Mouse (Mus musculus): ENCODE results near the gene Mlycd.

Gene Mlycd

DNA sequence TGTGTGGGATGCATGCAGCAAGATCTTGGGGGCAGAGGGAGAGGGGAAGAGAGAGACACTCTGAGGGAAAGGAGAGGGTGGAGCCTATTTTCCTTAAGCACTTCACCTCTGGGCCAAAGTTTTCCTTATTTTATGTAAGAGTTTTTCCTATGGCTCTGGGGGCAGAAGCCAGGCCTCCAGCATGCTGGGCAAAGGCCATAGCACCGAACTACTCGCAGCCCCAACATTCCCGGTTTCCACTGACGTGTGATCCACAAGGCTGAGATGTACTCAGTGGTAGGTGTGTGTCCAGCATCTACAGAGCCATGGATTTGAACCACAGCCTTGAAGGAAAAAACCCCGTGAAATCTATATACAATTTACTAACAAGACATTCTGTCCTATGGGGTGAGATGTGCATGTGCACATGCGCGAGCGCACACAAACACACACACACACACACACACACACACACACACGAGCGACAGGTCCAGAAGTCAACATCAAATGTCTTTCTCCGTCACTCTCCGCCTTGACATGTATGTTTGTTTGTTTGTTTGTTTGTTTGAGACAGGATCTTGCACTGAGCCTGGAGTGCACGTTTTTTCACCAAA is 39.0 kb downstream of the Mlycd start, which contains the start of gene Osgin1:
Osgin1 (plus strand) TSS at position 543 of the 593 bp plus-strand sequence.
- no peak for DNase-seq (ENCODE audit: low spot score in 2 of 2)

DNA sequence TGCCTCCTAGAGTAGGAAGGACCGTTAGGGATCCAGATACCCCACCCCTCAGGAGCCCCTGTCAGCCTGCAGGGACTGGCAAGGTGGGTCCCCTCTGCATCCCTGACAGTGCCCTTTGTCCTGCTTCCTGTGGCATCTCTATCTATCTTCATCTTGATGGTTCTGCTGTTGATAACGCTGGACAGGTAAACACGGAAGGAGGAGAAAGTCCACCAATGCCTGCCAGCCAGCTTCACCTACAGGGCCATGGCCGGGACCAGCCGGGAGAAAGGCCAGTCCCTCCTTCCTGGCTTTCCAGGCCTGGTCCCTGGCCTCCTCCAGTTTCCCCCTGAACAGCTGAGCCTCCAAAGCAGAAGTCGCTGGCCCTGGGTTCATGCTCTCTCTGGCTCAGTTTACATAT is 39.9 kb downstream of the Mlycd start:
- DNase-seq (ENCODE audit: low spot score in 2 of 2), result no peak

DNA sequence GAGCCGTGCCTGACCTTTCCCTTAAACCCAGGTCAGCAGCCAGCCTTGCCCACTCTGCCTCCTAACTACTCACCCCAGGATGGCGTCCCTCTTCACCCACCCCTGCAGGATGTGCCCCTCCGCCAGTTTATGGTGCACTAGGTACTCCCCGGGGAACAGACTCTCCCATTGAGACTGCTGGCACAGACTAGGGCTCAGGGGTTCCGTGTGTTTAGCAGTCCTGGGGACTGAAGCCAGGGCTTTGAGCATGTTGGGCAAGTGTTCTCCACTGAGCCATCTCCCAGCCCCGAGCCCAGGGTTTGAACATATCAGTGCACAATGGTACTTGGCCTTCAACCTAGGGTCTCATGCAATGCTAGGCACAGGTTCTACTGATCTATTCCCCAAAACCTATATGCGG is 40.8 kb downstream of the Mlycd start:
- no peak for DNase-seq (ENCODE audit: low spot score in 2 of 2)

DNA sequence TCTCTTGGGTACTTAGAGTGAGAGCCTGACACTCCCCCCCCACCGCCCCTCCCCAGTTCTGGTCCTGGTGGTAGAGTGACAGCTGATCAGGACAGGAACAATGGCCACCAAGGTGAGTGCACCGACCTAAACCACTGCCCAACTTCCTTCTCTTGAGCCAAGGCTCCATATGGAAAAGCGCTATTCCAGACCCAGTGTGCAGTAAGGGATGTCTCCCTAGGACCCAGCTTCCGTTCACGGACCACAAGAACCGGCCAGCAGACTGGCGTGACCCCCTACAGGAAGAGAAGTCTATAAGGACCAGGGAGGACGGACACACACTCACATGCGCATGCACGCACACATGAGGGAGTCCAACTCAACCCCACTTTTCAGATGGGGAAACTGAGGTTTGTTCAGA is 41.7 kb downstream of the Mlycd start:
- DNase-seq (ENCODE audit: low spot score in 2 of 2), result no peak

DNA sequence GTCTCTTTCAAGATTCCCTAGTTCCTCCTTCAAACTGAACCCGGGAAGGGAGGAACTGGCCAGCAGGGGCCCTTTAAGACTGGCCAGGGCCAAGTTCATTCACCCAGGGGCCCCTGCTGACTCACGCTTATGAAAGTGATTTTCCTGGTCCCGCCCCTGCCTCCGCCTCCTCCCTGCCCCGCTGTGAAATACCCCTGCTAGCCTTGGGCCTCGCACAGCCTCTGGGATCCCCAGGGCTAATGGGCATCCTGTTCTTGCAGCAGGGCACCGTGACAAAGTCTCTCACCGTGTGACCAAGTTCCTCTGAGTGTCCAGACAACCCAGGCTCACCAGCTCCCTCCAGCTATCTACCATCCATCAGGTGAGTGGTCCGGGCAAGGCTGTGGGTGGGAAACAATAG is 42.3 kb downstream of the Mlycd start:
- DNase-seq (ENCODE audit: low spot score in 2 of 2), result no peak

DNA sequence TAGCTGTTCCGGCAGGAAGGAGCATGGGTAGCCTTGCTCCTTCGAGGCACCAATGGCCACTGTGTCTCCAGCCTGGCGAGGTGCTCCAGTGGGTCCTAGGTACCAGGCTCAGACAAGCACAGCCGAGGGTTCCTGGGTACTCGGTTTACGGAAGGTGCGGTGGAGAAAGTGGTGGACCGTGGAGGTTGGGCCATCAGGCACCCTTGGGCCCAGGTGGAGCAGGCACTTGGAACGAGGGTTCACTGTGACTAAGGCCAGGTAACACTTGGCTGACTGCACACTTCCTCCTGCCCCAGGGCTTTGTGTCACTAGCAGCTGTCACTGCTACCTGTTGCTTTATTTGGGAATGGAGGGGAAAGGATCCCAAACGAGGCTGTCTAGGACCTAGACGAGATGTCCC is 42.8 kb downstream of the Mlycd start:
- no peak for DNase-seq (ENCODE audit: low spot score in 2 of 2)

DNA sequence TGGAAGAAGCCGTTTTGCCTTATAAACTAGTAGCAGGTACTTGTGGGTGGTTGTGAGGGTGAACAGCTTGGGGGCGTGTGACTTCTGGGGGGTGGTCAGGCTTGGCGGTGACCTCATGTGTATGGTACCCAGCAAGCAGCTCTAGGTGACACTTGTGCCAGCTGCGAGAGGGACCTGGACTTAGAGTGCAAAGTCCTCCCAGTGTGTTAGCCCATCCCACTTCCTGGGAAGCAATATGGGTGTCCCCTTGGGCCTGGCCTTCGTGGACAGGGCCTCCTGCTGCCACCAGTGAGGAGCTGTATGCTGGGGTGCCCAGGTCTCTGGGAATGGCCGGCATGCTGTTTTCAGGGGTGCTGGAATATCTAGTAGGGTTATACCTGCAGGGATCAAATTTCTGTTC is 44.2 kb downstream of the Mlycd start:
- no peak for DNase-seq (ENCODE audit: low spot score in 2 of 2)

DNA sequence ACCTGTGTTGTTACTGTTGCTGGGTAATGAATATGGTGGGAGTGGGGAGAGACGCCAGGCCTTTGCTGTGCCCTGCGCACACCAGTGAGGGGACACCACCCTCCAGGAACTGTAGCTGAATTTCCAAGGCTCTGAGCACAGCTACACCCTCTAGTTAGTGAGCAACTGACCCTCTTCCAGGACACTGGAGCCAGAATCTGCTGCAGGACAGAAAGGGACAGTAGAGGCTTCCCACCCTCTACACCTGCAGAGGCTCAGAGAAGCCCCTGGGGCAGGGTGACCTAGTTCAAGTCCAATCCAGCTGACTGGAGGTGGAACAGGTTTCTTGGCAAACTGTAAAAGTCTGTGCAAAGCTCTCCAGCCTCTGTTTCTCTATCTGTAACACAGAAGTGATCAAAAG is 44.7 kb downstream of the Mlycd start:
- DNase-seq (ENCODE audit: low spot score in 2 of 2), result no peak

DNA sequence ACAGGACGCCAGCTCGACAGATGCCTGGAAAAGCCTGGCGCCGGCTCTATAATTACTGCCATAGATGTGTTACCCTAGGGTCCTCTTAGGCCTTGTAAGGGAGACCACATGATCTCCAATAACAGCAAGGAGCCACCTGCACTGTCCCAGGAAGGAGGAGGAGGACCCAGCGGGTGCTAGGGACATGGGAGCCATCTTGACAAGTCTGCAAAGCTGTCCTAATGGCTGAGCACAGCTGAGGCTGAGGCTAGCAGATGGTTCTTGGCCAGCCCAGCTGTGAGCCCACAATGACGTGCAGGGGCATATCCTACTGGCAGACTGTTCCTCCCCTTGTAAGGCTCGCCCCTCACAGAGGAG is 45.2 kb downstream of the Mlycd start:
- DNase-seq (ENCODE audit: low spot score in 2 of 2), result no peak

DNA sequence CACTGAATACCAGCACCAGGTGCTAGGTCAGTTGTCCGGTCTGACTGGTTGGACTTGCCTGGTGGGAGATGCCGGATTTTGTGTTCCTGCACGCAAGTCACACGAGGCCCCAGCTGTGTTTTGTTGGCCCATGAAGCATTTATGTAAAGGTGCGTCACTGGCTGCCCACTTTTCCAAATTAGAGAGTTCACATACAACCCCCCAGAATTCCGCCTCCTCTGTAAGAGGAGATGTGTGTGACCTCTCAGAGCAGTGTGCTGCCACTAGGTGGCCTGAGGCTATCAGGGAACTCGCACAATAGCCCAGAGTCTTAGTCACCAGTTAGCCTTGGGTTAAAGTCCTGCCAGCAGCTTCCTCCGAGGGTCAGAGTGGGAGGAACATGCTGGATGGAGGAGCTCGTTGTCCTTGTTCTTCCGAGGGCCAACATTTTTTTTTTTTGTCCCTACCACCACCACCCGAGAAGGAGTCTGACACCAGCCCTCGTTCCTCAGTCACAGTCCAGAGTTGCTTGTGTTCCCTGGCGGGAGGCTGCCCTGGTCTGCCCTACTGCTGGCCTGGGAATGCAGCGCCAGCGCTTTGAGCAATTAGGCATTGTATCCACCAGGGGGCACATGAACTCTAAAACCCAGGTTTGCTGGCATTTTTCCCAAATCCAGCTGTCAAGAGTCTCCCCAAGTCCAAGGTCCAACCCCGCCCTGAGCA is 45.7 kb downstream of the Mlycd start:
- peak in 1 of 2 experiments; percentile 49 for DNase-seq (ENCODE audit: low spot score in 2 of 2)

DNA sequence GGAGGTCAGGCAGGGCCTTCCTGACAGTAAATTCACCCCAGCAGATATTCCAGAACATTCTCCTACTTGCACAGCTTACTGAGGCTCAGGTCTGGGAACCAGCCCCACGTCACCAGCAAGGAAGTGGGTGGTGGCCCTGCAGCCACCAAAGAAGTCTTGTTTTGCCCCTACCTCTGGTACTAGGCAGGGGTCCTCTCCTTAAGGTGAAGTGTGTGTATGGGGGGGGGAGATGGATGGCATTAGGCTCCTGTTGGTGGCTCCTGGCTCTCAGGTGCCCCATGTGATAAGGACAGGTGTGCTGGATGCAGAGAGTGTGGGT is 46.2 kb downstream of the Mlycd start:
- no peak for DNase-seq (ENCODE audit: low spot score in 2 of 2)

DNA sequence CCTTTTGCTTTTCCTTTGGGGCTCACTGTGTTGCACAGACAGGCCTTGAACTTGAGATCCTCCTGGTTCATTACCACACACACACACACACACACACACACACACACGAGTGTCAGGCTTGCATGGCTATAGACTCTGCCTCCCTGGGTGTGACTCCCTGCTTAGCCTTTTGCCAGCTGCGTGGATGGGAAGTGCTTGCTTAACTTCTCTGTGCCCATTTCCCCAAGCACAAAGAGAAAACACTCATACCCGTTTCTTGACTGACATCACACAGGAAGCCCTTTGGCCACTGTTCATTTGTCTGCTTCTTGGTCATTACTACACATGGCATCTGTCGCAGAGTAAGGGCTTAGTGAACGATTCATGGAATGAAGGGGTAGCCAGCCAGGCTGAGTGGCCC is 47.3 kb downstream of the Mlycd start:
- no peak for DNase-seq (ENCODE audit: low spot score in 2 of 2)

DNA sequence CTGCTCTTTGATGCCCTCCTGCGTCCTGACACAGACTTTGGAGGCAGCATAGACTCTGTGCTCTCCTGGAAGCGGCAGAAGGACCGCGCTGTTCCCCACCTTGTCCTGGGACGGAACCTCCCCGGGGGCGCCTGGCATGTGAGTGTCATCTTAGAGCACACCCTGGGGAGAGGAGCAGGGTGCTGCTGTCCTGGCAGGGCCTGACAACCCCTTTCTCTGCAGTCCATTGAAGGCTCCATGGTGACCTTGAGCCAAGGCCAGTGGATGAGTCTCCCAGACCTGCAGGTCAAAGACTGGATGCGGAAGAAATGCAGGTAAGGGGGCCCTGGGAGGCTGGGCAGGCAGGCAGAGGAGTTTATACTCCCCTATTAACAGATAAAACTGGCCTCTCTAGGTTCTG is 48.3 kb downstream of the Mlycd start:
- DNase-seq (ENCODE audit: low spot score in 2 of 2), result no peak

DNA sequence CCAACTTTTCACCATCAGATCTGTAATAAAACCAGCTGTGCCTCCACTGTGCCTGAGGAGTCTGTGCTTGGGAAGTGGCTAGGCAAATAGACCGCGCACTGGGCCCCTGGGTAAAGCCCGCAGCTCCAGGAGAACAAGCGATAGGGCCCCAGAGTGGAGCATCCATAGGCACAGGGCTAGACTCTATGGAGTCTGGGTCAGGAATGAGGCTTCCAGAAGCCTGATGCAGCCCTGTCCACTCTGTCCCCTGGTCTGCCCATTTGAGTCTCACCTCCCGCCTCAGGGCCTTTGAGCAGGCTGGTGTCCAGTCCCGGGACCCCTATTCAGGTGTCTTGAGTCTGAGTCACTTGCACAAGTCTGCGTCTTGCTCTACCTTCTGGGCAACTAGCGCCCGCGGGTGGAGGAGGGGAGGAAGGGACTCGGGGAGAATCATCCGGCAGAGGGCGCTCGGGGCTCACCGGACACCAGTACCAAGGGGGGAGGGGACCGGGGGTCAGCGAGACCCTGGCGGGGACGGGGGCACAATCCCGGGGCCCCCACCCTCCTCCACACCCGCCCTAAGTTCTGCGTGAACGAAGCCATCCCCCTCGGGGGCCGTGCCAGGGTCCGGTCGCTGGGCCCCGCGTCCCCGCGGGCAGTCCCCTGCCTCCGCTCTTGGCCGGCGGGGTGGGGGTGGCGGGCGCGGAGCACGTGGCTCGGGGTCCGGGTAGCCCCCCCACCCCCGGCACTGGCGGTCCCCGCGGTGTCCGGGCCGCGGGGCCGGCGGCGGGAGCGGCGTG is 51.7 kb downstream of the Mlycd start, which contains the start of gene Necab2:
Necab2 (plus strand) TSS at position 509 of the 779 bp plus-strand sequence.
- DNase-seq (ENCODE audit: low spot score in 2 of 2), result peak; percentile 56 to 84

DNA sequence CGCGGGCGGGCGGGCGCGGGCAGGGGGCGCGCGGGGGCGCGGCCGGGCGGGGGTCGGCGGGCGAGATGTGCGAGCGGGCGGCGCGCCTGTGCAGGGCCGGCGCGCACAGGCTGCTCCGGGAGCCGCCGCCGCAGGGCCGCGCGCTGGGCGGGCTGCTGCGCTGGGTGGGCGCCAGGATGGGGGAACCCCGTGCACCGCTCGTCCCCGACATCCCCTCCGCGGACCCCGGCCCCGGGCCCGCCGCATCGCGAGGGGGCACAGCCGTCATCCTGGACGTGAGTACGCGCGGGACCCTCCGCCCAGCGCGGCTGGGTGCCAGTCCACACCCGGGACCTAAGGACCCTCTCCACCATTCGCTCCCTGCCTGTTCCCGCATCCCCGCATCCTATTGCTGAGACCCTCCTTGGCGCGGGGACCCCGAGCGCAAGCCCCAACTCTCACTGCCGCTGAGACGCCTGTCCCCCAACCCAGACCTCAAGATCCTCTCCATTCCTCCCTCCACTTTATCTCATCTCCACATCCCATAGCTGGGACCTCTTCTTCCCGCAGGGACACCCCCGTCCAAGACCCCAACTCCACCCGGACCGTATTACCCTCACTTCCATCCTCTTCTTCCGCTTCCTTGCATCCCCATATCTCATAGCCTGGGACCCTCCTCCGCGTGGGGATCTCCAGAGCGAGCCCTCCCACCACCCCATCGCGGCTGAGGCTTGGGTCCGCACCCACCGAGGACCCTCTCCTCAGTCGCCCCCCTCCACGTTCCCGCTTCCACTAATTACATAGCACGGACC is 52.5 kb downstream of the Mlycd start:
- DNase-seq (ENCODE audit: low spot score in 2 of 2), result no peak

DNA sequence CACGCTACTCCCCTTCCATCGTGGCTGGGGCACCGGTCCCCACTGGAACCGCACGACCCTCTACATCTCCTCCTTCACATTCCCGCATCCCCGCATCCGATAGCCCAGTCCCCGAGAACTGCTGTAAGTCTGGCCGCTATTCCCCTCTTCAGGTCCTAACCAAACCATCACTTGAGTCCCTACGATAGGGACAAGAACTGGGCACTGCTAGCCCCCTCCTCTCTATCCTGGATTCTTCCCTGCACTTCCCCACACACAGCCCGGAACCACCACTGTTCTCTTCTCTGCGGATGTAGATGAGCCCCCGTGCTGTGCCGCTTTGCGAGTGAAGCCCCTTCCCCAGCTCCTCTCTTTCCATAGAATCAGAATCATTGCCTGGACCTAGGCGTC is 53.1 kb downstream of the Mlycd start:
- no peak for DNase-seq (ENCODE audit: low spot score in 2 of 2)

DNA sequence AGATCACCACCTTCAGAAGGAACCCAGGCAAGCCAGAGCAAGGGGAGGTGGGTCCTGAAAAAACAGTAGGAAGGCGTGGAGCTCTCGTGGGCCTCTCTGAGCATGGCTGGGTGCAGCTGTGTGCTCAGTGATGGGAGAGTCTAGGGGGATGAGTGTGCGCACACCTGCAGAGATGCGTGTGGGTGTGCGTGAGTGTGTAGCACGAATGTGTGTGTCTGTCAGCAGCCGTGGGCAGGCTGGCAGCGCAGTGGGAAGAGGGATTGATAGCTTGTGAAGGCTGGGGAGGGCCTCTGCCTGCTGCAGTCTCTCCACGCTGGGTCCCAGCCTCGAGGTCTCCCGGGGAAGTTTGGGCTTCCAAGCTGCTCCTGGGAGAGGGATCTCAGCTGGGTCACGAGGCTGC is 54.9 kb downstream of the Mlycd start:
- DNase-seq (ENCODE audit: low spot score in 2 of 2), result no peak

DNA sequence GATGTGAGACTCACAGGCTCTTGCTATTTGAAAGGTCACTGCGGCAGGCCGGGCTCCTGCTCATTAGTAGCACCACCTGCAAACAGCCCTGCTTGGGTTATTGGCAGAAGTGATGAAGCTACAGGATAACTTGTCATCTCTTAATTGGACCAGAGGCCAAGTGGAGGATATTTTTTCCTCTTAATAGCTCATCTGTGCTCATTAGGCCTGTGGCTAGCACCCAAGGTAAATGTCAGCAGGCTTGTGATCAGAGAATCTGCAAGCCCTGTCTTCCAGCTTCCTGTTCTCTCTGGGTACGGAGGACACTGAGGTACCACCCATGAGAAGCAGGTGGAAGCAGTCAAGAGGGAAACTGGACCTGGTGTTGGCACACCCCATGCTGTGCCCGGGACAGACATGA is 56.5 kb downstream of the Mlycd start:
- no peak for DNase-seq (ENCODE audit: low spot score in 2 of 2)

DNA sequence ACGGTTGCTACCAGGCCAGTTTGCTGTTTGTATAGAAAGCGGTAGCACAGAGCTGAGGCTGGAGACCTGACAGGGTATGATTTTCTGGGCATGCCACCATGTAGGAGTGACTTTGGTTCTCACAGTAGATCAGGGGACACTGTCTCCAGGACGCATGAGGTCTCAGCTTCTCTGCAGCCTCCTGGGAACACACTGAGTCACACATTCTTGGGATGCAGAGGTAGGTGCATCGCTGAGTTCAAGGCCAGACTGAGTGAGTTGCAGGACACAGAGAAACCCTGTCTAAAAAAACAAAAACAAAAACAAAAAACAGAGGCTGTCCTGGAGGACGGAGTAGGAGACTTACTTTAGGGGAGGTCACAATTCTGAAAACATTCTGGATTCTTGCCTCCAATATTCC is 58.2 kb downstream of the Mlycd start:
- DNase-seq (ENCODE audit: low spot score in 2 of 2), result no peak

DNA sequence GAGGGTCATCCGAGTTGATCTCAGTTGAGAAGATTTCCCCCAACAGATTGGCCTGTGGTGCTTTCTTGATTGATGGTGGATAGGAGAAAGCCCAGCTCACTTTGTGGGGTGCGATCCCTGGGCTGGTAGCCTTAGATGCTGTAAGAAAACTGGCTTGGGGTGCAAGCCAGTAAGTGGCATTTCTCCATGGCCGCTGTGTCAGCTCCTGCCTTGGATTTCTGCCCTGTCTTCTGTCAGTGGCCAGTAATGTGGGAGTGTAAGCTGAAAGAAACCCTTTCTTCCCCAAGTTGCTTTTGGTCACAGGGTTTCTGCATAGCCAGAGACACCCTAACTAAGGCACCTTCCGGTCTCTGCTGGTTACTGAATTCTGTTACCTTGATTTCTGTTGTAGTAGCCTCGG is 61.4 kb downstream of the Mlycd start:
- DNase-seq (ENCODE audit: low spot score in 2 of 2), result no peak

DNA sequence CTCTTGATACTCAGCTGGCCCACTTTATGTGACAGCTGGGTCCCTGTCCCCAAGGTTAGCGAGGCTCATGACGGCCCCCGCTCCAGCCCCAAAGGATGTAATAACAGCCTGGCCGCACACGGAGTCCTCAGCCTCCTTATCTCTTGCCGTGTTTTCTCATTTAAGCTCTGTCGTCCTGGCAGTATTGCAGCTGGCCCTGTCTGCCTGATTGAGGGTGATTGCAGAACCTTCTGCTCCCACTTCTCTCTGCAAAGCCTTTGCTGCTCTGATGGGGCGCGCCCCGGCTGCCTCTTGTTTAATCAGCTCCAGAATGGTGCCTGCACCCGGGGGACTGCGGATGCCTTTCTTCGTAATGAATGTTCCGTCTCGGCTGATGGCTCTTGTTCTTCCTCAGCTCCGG is 65.0 kb downstream of the Mlycd start:
- no peak for DNase-seq (ENCODE audit: low spot score in 2 of 2)

Measured in thymus, postnatal 10 days (tissue).